Mouse (Mus musculus) bone marrow, adult 2 months (tissue): ENCODE results near the gene Spata48.

ENCODE experiments used
- CTCF ChIP-seq: fragments of 200-500 bp; IDR thresholded peaks from 2 replicates; pipeline ENCODE4 v1.5.1; 2011; ENCODE audit warnings: low read length, control low read depth; ENCODE audit not compliant: control insufficient read depth, insufficient read depth
- POLR2A ChIP-seq: fragments of 200-500 bp; IDR thresholded peaks from 2 replicates; pipeline ENCODE4 v1.6.1; 2011; ENCODE audit warnings: low read depth, mild to moderate bottlenecking, control low read depth, low read length, borderline replicate concordance; ENCODE audit not compliant: control insufficient read depth

DNA sequence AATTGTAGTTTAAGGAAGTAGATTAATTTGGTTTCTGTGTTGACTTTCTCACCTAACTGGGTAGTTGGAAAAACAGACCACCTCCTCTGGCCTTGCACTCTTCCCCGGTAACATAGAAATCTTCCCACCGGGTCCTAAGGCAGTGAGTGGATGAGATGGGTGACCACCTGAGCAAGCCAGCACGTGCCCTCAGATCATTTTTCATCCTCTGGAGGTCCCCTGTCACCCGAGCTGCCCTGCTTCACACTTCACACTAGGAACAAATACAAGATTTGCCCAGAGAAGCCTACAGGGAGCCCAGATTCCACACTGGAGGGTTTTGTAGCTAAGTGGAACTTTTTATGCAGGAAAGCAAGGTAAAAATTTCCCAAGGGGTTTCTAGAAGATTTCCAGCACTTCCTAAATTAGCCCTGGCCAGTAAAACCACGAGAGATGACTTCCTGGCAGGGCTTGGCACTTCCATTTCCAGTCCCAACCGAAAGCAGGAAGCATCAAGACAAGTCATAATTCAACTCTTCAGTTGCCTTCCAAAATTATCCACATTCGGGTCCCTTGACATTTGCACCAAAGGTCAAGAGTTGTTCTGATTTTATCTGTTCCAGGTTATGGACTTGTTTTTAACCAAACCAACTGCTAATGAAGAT lies 85.8 kb downstream of the Spata48 start:
- no peak for TF ChIP-seq POLR2A
- no peak for TF ChIP-seq CTCF
